Mouse (Mus musculus) kidney, postnatal 0 days (tissue): ENCODE data around the gene Elavl4. TPM values are rescaled to one million over a fixed set of nuclear protein-coding genes. Genes with fewer than 3 reads are reported as not detected.

Experiments
- ATAC-seq: fragments of 200-750 bp; cut with Nextera tagmentation; replicated peaks from 2 replicates; pipeline ENCODE4 v1.8.0; 2017; ENCODE audit warnings: low read depth, moderate number of reproducible peaks, moderate TSS enrichment, moderate library complexity; ENCODE audit not compliant: low FRiP score
- DNase-seq: peaks from one replicate; pipeline ENCODE4 v3.0.0-alpha.2; 2016; ENCODE audit warnings: low spot score
- H3K27ac ChIP-seq: fragments of 300-500 bp; sonication (generic); 2 replicates; pipeline ENCODE4 v1.5.1; 2014; ENCODE audit warnings: mild to moderate bottlenecking
- H3K27me3 ChIP-seq: fragments of 300-500 bp; sonication (generic); 2 replicates; pipeline ENCODE4 v1.6.1; 2014; ENCODE audit warnings: low read length, mixed read lengths; ENCODE audit not compliant: insufficient read depth
- H3K36me3 ChIP-seq: fragments of 300-500 bp; sonication (generic); 2 replicates; pipeline ENCODE4 v1.6.1; 2014; ENCODE audit warnings: low read length, mixed read lengths; ENCODE audit not compliant: insufficient read depth
- H3K4me1 ChIP-seq: fragments of 300-500 bp; sonication (generic); replicated peaks from 2 replicates; pipeline ENCODE4 v1.6.1; 2014; ENCODE audit warnings: antibody characterized with exemption, low read length, mixed read lengths; ENCODE audit not compliant: insufficient read depth
- H3K4me2 ChIP-seq: fragments of 300-500 bp; sonication (generic); 2 replicates; pipeline ENCODE4 v1.6.1; 2014; ENCODE audit warnings: mild to moderate bottlenecking, low read length, moderate library complexity, mixed read lengths
- H3K4me3 ChIP-seq: fragments of 300-500 bp; sonication (generic); replicated peaks from 2 replicates; pipeline ENCODE4 v1.5.1; 2014; ENCODE audit warnings: low read depth, low read length
- H3K9ac ChIP-seq: fragments of 300-500 bp; sonication (generic); 2 replicates; pipeline ENCODE4 v1.6.1; 2014; ENCODE audit warnings: low read depth, low read length
- H3K9me3 ChIP-seq: fragments of 300-500 bp; sonication (generic); replicated peaks from 2 replicates; pipeline ENCODE4 v1.6.1; 2016; ENCODE audit warnings: low read length, inconsistent platforms, mixed read lengths
- CTCF ChIP-seq: IDR thresholded peaks from 2 replicates; pipeline ENCODE4 v1.5.1; 2016; ENCODE audit warnings: antibody characterized with exemption, low read depth, mild to moderate bottlenecking, moderate library complexity
- WGBS: fragments of 180-500 bp; shearing (Covaris S2); extraction: QIAGEN DNeasy Blood & Tissue Kit; methylation state at CpG from one replicate; pipeline ENCODE4 v1.1.7; 2014; 5-methylcytosine and 5-hydroxymethylcytosine counted together
- polyA plus RNA-seq: library from polyadenylated mRNA; unstranded; fragments of >200 nt; fragmentation: Nextera tagmentation; extraction: Ambion mirVana; gene quantifications from 2 replicates; pipeline ENCODE4 v1.2.1, GENCODE M21; 2015

Gene Elavl4
- polyA plus RNA-seq, 1 experiment from 2014 or later: 8.8 TPM

- Histone ChIP-seq H3K9me3 (no peaks in the 10 kb centered on the region), H3K4me2 (no peak overlapping the region), H3K4me1 (no peaks in the 10 kb centered on the region), H3K27ac (no peak overlapping the region), H3K27me3 (no peaks in the 10 kb centered on the region), H3K4me3 (no peak overlapping the region), H3K36me3 (no peaks in the 10 kb centered on the region), H3K9ac (no peak overlapping the region)
- no peak for TF ChIP-seq CTCF
- no peak for ATAC-seq
- no peak for DNase-seq
- 55% methylated on average over 8 of the region's 8 CpGs for WGBS
These were observed 124.1 kb downstream of the Elavl4 start for GRCm38 (mm10) chr4:110227621-110228031.

DNA sequence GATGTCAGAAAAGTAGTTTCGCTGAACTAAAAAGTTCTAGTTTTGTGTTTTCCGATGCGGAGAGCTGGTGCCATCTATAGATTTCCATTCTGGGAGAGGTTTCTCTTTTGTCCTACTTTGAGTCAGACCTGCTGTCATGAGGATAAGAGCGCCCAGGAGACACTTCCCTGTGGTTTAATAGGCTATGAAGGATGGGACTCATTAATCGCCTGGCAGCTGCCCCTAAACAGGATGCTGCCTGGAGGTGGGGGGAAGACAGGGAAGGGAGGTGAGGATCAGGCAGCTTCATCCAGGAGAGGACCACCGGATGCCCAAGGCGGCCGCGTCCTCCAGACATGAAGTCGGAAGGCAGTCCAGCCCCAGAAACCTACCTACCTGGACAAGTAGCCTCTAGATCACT, 126.2 kb downstream of the Elavl4 start:
- TF ChIP-seq CTCF: no peak
- WGBS: 50% methylated on average over 10 of the region's 10 CpGs
- H3K4me2 ChIP-seq: no peak overlapping the region
- no peaks in the 10 kb centered on the region for H3K27me3 ChIP-seq
- H3K9me3 ChIP-seq: no peaks in the 10 kb centered on the region
- no peak overlapping the region for H3K4me3 ChIP-seq
- ATAC-seq (no peak), DNase-seq (peak; percentile 54)
- no peak overlapping the region for H3K9ac ChIP-seq
- H3K4me1 ChIP-seq: no peaks in the 10 kb centered on the region
- H3K27ac ChIP-seq: no peak overlapping the region
- no peaks in the 10 kb centered on the region for H3K36me3 ChIP-seq

DNA sequence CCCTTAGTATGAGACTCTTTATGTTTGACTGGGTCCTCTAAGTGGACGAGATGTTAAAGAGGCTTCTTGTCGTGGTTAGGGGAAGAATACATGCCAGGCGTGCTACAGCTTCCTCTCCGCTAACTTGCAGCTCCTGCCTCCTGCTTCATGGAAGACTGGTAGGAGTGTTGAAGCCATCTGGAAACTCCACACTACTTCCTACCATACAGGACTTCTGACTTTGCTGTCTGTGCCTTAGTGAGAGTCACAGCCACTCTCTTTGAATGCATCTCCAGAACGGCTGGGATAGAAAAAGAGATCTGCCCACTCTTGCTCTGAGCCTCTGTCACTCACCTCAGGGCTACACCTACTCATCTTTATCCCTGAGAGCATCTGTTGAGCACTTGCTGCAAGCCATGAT, 132.9 kb downstream of the Elavl4 start:
- Histone ChIP-seq H3K4me2 (no peak overlapping the region), H3K9me3 (no peaks in the 10 kb centered on the region), H3K4me3 (no peak overlapping the region), H3K36me3 (no peaks in the 10 kb centered on the region), H3K9ac (no peak overlapping the region), H3K27ac (no peak overlapping the region), H3K4me1 (no peaks in the 10 kb centered on the region), H3K27me3 (no peaks in the 10 kb centered on the region)
- TF ChIP-seq CTCF: no peak
- 83% methylated on average over 5 of the region's 5 CpGs for WGBS
- no peak for DNase-seq
- ATAC-seq: no peak

- Histone ChIP-seq H3K4me2 (no peak overlapping the region), H3K36me3 (no peaks in the 10 kb centered on the region), H3K27me3 (no peaks in the 10 kb centered on the region), H3K27ac (no peak overlapping the region), H3K4me3 (no peak overlapping the region), H3K9me3 (no peaks in the 10 kb centered on the region), H3K9ac (no peak overlapping the region), H3K4me1 (no peaks in the 10 kb centered on the region)
- ATAC-seq: no peak
- DNase-seq: no peak
- 42% methylated on average over 3 of the region's 3 CpGs for WGBS
- no peak for TF ChIP-seq CTCF
These were observed 134.2 kb downstream of the Elavl4 start for GRCm38 (mm10) chr4:110217553-110217952.

DNA sequence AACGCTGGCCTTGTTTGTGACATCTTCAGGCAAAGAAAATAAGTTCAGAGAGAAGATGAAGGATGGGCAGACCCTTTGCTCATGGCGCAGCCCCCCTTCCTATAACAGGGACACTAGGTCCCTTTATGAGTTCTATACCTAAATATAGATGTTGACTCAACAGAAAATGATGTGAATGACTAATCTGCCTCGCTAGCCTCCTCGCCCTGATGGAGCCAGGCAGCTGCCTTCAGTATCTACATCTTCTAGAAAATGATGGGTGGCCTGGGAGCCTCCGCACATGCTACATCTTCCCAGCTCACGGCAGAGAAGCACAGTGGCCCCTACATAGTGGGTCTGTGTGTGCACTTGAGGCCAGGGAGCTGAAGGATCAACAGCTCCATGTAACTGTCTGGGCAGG, 137.2 kb downstream of the Elavl4 start:
- H3K4me3 ChIP-seq: no peak overlapping the region
- DNase-seq (no peak), ATAC-seq (no peak)
- H3K4me1 ChIP-seq: no peaks in the 10 kb centered on the region
- TF ChIP-seq CTCF: no peak
- H3K27me3 ChIP-seq: no peaks in the 10 kb centered on the region
- 84% methylated on average over 6 of the region's 6 CpGs for WGBS
- no peak overlapping the region for H3K9ac ChIP-seq
- no peak overlapping the region for H3K4me2 ChIP-seq
- H3K9me3 ChIP-seq: no peaks in the 10 kb centered on the region
- no peak overlapping the region for H3K27ac ChIP-seq
- H3K36me3 ChIP-seq: no peaks in the 10 kb centered on the region

- no peak for ATAC-seq
These were observed 138.0 kb downstream of the Elavl4 start for GRCm38 (mm10) chr4:110213666-110214065.

GRCm38 (mm10) chr4:110210246-110210645, 141.5 kb downstream of the Elavl4 start:
- no peaks in the 10 kb centered on the region for H3K9me3 ChIP-seq
- ATAC-seq (no peak), DNase-seq (no peak)
- 82% methylated on average over 5 of the region's 5 CpGs for WGBS
- H3K27me3 ChIP-seq: no peaks in the 10 kb centered on the region
- no peak for TF ChIP-seq CTCF
- H3K36me3 ChIP-seq: no peaks in the 10 kb centered on the region
- H3K4me2 ChIP-seq: no peak overlapping the region
- H3K27ac ChIP-seq: no peak overlapping the region
- no peaks in the 10 kb centered on the region for H3K4me1 ChIP-seq
- no peak overlapping the region for H3K9ac ChIP-seq
- no peak overlapping the region for H3K4me3 ChIP-seq

More at GRCm38 (mm10) chr4:110213666-110214065, 138.0 kb downstream of the Elavl4 start:
- Histone ChIP-seq H3K4me3 (no peak overlapping the region), H3K27me3 (no peaks in the 10 kb centered on the region), H3K9me3 (no peaks in the 10 kb centered on the region), H3K9ac (no peak overlapping the region), H3K27ac (no peak overlapping the region), H3K4me1 (no peaks in the 10 kb centered on the region), H3K36me3 (no peaks in the 10 kb centered on the region), H3K4me2 (no peak overlapping the region)
- WGBS: 27% methylated on average over 5 of the region's 5 CpGs
- TF ChIP-seq CTCF: no peak
- no peak for DNase-seq
